Mouse (Mus musculus) bone marrow macrophage, adult 2 months (primary cell): ENCODE results near the gene Slc23a2. TPM values are rescaled to one million over a fixed set of nuclear protein-coding genes. Genes with fewer than 3 reads are reported as not detected.
A peak's percentile ranks its signal among the peaks of the same experiment; 100 is the strongest.

Source experiments
- H3K27ac ChIP-seq: 2 replicates; pipeline ENCODE4 v1.5.1; 2012; ENCODE audit warnings: low read depth, low read length; ENCODE audit not compliant: insufficient read depth
- H3K4me1 ChIP-seq: 2 replicates; pipeline ENCODE4 v1.6.1; 2012; ENCODE audit warnings: low read length; ENCODE audit not compliant: control insufficient read depth, insufficient read depth
- H3K4me3 ChIP-seq: 2 replicates; pipeline ENCODE4 v1.5.1; 2012; ENCODE audit warnings: mild to moderate bottlenecking, low read length, moderate library complexity; ENCODE audit not compliant: insufficient read depth
- CTCF ChIP-seq: IDR thresholded peaks from 2 replicates; pipeline ENCODE4 v1.5.1; 2012; ENCODE audit warnings: low read depth, mild to moderate bottlenecking, low read length, moderate library complexity
- POLR2A ChIP-seq: IDR thresholded peaks from 2 replicates; pipeline ENCODE4 v1.6.1; 2012; ENCODE audit warnings: mild to moderate bottlenecking, low read depth, low read length, borderline replicate concordance
- polyA plus RNA-seq: library from polyadenylated mRNA; stranded (reverse); fragments of >200 nt; gene quantifications from 2 replicates; pipeline ENCODE4 v1.2.4, GENCODE M21; 2012; ENCODE audit not compliant: missing spikeins, insufficient read depth, insufficient read length

Slc23a2 gene
- polyA plus RNA-seq, 1 experiment: 53.5 TPM

DNA sequence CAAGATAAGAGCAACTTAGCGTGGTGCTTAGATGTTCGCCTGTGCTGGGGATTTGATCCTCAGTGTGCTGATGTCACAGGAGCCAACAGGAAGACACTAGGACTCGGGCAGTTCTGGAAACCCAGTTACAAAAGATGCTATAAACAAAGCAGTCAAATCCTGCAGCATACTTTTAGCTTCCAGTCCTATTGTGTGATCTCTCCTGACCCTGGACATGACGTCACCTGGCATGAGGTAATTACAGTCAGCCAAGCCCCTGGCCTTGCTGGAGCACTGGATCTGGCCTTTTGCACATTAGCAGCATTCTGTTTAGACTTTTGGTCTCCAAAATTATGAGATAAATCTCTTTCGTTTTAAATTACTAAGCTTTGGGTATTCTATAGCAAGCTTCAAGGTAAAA, 38.8 kb downstream of the Slc23a2 start:
- H3K27ac ChIP-seq: peak overlapping the region; percentile 92

DNA sequence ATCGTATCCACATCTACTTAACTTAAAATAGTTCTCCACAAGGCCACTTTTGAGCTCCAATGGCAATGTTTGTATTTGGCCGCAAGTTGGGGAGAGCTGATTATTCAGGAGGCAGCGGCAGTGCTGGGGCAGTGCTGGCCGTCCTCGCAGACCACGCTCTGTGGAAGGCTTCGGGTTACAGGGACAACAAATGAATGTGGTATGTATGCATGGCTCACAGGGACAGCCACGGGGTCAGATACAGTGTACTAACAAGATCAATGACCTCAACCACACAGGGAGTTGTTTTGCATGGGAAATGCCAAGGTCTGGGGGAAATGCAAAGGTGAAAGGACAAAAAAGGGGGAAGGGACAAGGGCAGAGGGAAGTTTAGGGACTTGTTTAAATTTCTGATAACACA, 41.6 kb downstream of the Slc23a2 start:
- no peak for TF ChIP-seq CTCF
- TF ChIP-seq POLR2A: no peak
- Histone ChIP-seq H3K4me1 (peaks cover 81% of the 10 kb centered on the region), H3K4me3 (peak overlapping the region; percentile 40), H3K27ac (peak overlapping the region; percentile 100)

More for the DNA sequence above, 38.8 kb downstream of the Slc23a2 start:
- Histone ChIP-seq H3K4me3 (no peak overlapping the region), H3K4me1 (peaks cover 78% of the 10 kb centered on the region)
- TF ChIP-seq CTCF (no peak), POLR2A (no peak)

DNA sequence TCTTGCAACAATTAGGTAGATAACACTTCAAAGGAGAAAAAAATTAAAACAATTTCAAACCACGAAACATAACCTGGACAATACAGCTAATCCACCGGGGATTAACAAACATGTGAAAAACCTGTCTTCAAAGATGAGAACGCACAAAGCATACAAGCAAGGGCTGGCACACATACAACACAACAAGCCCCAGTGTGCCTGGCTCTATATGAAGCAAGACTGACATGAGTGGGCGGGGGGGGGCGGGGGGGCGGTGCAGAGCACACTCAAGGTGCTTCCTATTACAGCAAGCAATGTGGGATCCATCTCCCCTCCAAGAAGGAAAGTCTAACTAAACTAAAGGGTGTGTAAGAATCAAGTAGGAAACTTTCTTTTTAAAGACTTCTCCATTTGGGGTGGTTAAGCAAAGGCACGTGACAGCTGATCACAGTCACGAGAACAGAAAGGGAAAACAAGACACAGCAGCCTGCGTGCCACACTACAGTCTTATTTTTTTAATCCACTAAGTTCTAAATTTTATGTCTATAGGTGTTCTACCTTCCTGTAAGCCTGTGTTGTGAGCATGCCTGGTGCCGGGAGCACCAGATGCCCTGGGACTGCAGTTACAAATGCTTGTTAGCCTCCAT, 42.3 kb downstream of the Slc23a2 start:
- Histone ChIP-seq H3K4me1 (peaks cover 79% of the 10 kb centered on the region), H3K27ac (peak overlapping the region; percentile 100), H3K4me3 (peak overlapping the region; percentile 40)
- TF ChIP-seq CTCF (no peak), POLR2A (no peak)

DNA sequence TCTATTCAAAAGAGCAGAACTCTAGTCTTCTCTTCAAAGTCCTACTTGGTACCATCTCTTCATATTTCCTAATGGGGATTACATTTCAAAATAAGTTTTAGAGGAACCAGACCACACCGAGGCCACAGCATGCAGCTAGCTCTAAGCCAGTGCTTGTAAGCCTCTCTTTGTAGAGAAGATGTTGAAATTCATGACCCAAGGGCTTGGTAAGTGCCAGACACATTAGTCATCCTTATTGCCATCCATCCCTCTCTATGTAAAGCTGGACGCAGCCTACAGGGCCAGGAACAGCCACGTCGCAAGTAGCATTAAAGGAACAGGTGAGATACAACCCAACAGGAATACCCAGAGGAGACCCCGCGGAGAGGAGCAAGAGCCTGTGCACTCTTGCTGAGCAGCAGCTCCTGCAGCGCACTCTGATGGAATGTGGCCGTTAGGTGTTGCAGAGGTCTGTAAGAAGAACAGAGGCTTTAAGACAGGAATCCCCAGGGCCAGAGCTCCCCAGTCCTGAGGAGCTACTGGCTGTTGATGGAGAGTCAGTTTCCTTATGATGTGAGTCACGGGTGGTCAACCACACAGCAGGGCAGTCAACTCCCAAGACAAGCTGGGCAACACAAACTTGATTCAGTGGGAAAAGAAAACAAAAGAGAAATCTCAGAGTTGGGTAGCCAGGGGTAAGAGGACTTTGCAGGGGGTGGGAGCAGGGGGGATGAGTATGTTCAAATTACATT, 45.8 kb downstream of the Slc23a2 start:
- H3K4me1 ChIP-seq: peaks cover 73% of the 10 kb centered on the region
- no peak overlapping the region for H3K4me3 ChIP-seq
- peak overlapping the region; percentile 68 for H3K27ac ChIP-seq
- no peak for TF ChIP-seq CTCF
- TF ChIP-seq POLR2A: no peak

DNA sequence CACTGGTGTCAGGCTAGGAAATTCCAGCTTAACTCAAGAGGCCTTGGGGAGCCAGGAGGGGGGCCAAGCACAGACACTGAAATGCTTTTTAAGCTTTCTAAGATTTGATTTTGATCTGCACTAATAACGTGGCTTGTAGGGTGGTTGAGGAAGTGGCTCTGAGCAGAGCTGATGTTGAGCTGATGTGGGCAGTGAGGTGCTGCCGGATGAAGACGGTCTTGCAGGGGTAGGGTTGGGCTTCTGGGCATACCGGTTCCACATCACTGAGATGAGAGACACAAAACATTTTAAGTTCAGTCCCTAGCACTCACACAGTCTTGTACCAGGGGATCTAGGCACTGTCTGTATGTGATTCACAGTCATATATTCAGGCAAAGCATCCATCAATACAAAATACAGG, 46.5 kb downstream of the Slc23a2 start:
- TF ChIP-seq CTCF (no peak), POLR2A (no peak)
- Histone ChIP-seq H3K27ac (peak overlapping the region; percentile 68), H3K4me3 (no peak overlapping the region), H3K4me1 (peaks cover 71% of the 10 kb centered on the region)

GRCm38 (mm10) chr2:132096582-132096981, 48.3 kb downstream of the Slc23a2 start:
- peaks cover 78% of the 10 kb centered on the region for H3K4me1 ChIP-seq
- H3K4me3 ChIP-seq: no peak overlapping the region
- TF ChIP-seq POLR2A (no peak), CTCF (no peak)
- no peak overlapping the region for H3K27ac ChIP-seq

DNA sequence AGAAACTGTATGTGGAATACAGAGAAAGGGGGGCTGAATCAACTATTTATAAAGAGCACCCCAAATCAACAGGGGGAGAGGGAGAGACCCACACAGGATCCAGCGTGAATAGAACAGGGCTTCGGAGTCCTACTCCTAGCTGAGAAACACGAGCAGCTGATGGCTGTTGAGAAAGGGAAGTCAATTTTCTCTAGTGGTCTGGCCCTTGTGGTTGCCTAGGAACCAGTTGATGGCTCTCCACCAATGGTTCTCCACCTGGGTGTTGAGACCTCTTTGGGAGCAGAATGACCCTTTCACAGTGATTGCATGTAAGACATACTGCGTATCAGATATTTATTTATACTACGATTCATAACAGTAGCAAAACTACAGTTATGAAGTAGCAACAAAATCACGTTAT, 49.1 kb downstream of the Slc23a2 start:
- Histone ChIP-seq H3K4me3 (no peak overlapping the region), H3K4me1 (peaks cover 79% of the 10 kb centered on the region), H3K27ac (peak overlapping the region; percentile 88)
- TF ChIP-seq POLR2A (no peak), CTCF (no peak)

- Histone ChIP-seq H3K27ac (peak overlapping the region; percentile 88), H3K4me1 (peaks cover 78% of the 10 kb centered on the region), H3K4me3 (no peak overlapping the region)
- TF ChIP-seq POLR2A (no peak), CTCF (no peak)
Observed at GRCm38 (mm10) chr2:132094441-132095230, 50.3 kb downstream of the Slc23a2 start.

GRCm38 (mm10) chr2:132093739-132094138, 51.2 kb downstream of the Slc23a2 start:
- TF ChIP-seq POLR2A (no peak), CTCF (no peak)
- Histone ChIP-seq H3K27ac (peak overlapping the region; percentile 87), H3K4me1 (peaks cover 73% of the 10 kb centered on the region), H3K4me3 (0 out of 2 replicates have a peak overlapping the region, but pooled peaks have one; percentile 21)
